Mouse (Mus musculus): ENCODE results near the gene Scn5a. TPM values are rescaled to one million over a fixed set of nuclear protein-coding genes. Genes with fewer than 3 reads are reported as not detected.
A peak's percentile ranks its signal among the peaks of the same experiment; 100 is the strongest.

The Scn5a gene
- polyA plus RNA-seq, 1 experiment from 2014 or later, result 0.27 TPM

- WGBS, result 55% methylated on average over 6 of the region's 6 CpGs
- no peak overlapping the region for H3K27ac ChIP-seq (ENCODE audit: low read depth, low read length)
- no peak overlapping the region for H3K4me3 ChIP-seq (ENCODE audit: low read length)
- H3K4me1 ChIP-seq (ENCODE audit: control insufficient read depth, insufficient read depth, low read length), result no peaks in the 10 kb centered on the region
- H3K9ac ChIP-seq (ENCODE audit: low read depth, low read length), result no peak overlapping the region
- peaks cover 5% of the 10 kb centered on the region; the same call in 1 of the 2 replicates for H3K9me3 ChIP-seq (ENCODE audit: control insufficient read depth, low read length)
- no peaks in the 10 kb centered on the region for H3K36me3 ChIP-seq (ENCODE audit: control insufficient read depth, insufficient read depth, low read length)
- no peak overlapping the region for H3K4me2 ChIP-seq (replicated peaks; ENCODE audit: low read depth, low read length)
- no peak for ATAC-seq (ENCODE audit: low FRiP score, low TSS enrichment)
- H3K27me3 ChIP-seq (ENCODE audit: control insufficient read depth, insufficient read depth, low read length), result no peaks in the 10 kb centered on the region
Measured at GRCm38 (mm10) chr9:119510902-119511301, 67.9 kb downstream of the Scn5a start.

- H3K36me3 ChIP-seq (ENCODE audit: control insufficient read depth, insufficient read depth, low read length), result no peaks in the 10 kb centered on the region
- no peak for ATAC-seq (ENCODE audit: low FRiP score, low TSS enrichment)
- no peak overlapping the region for H3K27ac ChIP-seq (ENCODE audit: low read depth, low read length)
- H3K4me2 ChIP-seq (replicated peaks; ENCODE audit: low read depth, low read length), result no peak overlapping the region
- H3K9ac ChIP-seq (ENCODE audit: low read depth, low read length), result no peak overlapping the region
- H3K4me1 ChIP-seq (ENCODE audit: control insufficient read depth, insufficient read depth, low read length), result no peaks in the 10 kb centered on the region
- no peaks in the 10 kb centered on the region for H3K27me3 ChIP-seq (ENCODE audit: control insufficient read depth, insufficient read depth, low read length)
- H3K4me3 ChIP-seq (ENCODE audit: low read length), result no peak overlapping the region
- 57% methylated on average over 11 of the region's 11 CpGs for WGBS
- peaks cover 5% of the 10 kb centered on the region; the same call in 1 of the 2 replicates for H3K9me3 ChIP-seq (ENCODE audit: control insufficient read depth, low read length)
Measured at GRCm38 (mm10) chr9:119504981-119505658, 73.7 kb downstream of the Scn5a start.

DNA sequence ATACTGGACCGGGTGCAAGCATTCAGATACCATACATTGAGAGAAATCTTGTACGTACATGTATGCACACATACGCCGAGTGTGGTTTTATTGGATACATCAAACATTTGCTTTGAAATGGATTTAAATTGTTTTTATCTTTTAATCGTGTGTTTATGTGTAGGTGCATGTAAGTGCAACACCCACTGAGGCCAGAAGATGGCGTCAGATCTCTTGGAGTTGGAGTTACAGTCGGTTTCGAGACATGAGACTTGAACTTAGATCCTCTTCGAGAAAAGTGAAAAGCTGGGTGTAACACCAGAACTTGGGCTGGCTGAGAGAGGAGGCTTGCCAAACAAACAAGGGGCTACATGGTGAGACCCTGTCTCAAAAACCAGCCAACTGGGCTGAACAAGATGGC lies 75.2 kb downstream of the Scn5a start:
- Histone ChIP-seq H3K4me3 (ENCODE audit: low read length) (no peak overlapping the region), H3K4me1 (ENCODE audit: control insufficient read depth, insufficient read depth, low read length) (no peaks in the 10 kb centered on the region), H3K9ac (ENCODE audit: low read depth, low read length) (no peak overlapping the region), H3K36me3 (ENCODE audit: control insufficient read depth, insufficient read depth, low read length) (no peaks in the 10 kb centered on the region), H3K4me2 (replicated peaks; ENCODE audit: low read depth, low read length) (no peak overlapping the region), H3K27ac (ENCODE audit: low read depth, low read length) (no peak overlapping the region), H3K9me3 (ENCODE audit: control insufficient read depth, low read length) (peaks cover 5% of the 10 kb centered on the region; the same call in 1 of the 2 replicates), H3K27me3 (ENCODE audit: control insufficient read depth, insufficient read depth, low read length) (no peaks in the 10 kb centered on the region)
- WGBS, result 95% methylated on average over 9 of the region's 9 CpGs
- ATAC-seq (ENCODE audit: low FRiP score, low TSS enrichment), result no peak

DNA sequence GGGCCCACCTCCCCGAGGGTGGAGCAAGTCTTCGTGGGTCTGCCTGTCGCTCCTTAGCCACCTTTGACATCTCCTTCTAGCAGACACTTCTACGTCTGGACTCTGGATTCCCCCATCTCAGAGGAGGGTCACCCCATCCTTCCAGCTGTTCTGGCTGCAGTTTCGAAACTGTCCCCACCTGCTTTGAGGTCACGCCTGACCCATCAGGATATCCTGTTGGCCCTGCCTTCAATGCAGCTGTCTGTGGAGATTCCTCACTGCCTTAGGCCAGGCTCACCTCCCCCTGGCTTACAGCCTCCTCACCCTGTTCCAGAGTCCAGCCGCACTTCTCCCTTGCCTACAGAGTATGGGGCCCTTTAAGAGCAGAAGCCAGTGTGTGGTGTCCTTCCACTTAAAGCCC lies 79.9 kb downstream of the Scn5a start:
- Histone ChIP-seq H3K4me1 (ENCODE audit: control insufficient read depth, insufficient read depth, low read length) (peaks cover 9% of the 10 kb centered on the region; the same call in 1 of the 2 replicates), H3K9ac (ENCODE audit: low read depth, low read length) (no peak overlapping the region), H3K27me3 (ENCODE audit: control insufficient read depth, insufficient read depth, low read length) (no peaks in the 10 kb centered on the region), H3K36me3 (ENCODE audit: control insufficient read depth, insufficient read depth, low read length) (no peaks in the 10 kb centered on the region), H3K9me3 (ENCODE audit: control insufficient read depth, low read length) (no peaks in the 10 kb centered on the region), H3K27ac (ENCODE audit: low read depth, low read length) (no peak overlapping the region), H3K4me2 (replicated peaks; ENCODE audit: low read depth, low read length) (no peak overlapping the region), H3K4me3 (ENCODE audit: low read length) (no peak overlapping the region)
- no peak for ATAC-seq (ENCODE audit: low FRiP score, low TSS enrichment)
- WGBS, result 66% methylated on average over 7 of the region's 7 CpGs

- no peaks in the 10 kb centered on the region for H3K27me3 ChIP-seq (ENCODE audit: control insufficient read depth, insufficient read depth, low read length)
- peaks cover 9% of the 10 kb centered on the region; the same call in 1 of the 2 replicates for H3K4me1 ChIP-seq (ENCODE audit: control insufficient read depth, insufficient read depth, low read length)
- no peak overlapping the region for H3K4me3 ChIP-seq (ENCODE audit: low read length)
- no peak overlapping the region for H3K9ac ChIP-seq (ENCODE audit: low read depth, low read length)
- ATAC-seq (ENCODE audit: low FRiP score, low TSS enrichment), result no peak
- no peak overlapping the region for H3K4me2 ChIP-seq (replicated peaks; ENCODE audit: low read depth, low read length)
- no peaks in the 10 kb centered on the region for H3K9me3 ChIP-seq (ENCODE audit: control insufficient read depth, low read length)
- no peaks in the 10 kb centered on the region for H3K36me3 ChIP-seq (ENCODE audit: control insufficient read depth, insufficient read depth, low read length)
- no peak overlapping the region for H3K27ac ChIP-seq (ENCODE audit: low read depth, low read length)
- WGBS, result 81% methylated on average over 9 of the region's 9 CpGs
Measured at GRCm38 (mm10) chr9:119498247-119498607, 80.6 kb downstream of the Scn5a start.

- Histone ChIP-seq H3K4me3 (ENCODE audit: low read length) (no peak overlapping the region), H3K9me3 (ENCODE audit: control insufficient read depth, low read length) (no peaks in the 10 kb centered on the region), H3K4me2 (replicated peaks; ENCODE audit: low read depth, low read length) (no peak overlapping the region), H3K27ac (ENCODE audit: low read depth, low read length) (no peak overlapping the region), H3K36me3 (ENCODE audit: control insufficient read depth, insufficient read depth, low read length) (no peaks in the 10 kb centered on the region), H3K9ac (ENCODE audit: low read depth, low read length) (no peak overlapping the region), H3K4me1 (ENCODE audit: control insufficient read depth, insufficient read depth, low read length) (peaks cover 9% of the 10 kb centered on the region; the same call in 1 of the 2 replicates), H3K27me3 (ENCODE audit: control insufficient read depth, insufficient read depth, low read length) (no peaks in the 10 kb centered on the region)
- ATAC-seq (ENCODE audit: low FRiP score, low TSS enrichment), result no peak
- 83% methylated on average over 15 of the region's 15 CpGs for WGBS
Measured at GRCm38 (mm10) chr9:119497546-119498246, 81.1 kb downstream of the Scn5a start.

GRCm38 (mm10) chr9:119496960-119497359 lies 81.9 kb downstream of the Scn5a start:
- Histone ChIP-seq H3K4me2 (replicated peaks; ENCODE audit: low read depth, low read length) (no peak overlapping the region), H3K27me3 (ENCODE audit: control insufficient read depth, insufficient read depth, low read length) (no peaks in the 10 kb centered on the region), H3K4me3 (ENCODE audit: low read length) (no peak overlapping the region), H3K27ac (ENCODE audit: low read depth, low read length) (no peak overlapping the region), H3K9ac (ENCODE audit: low read depth, low read length) (no peak overlapping the region), H3K4me1 (ENCODE audit: control insufficient read depth, insufficient read depth, low read length) (peaks cover 9% of the 10 kb centered on the region; the same call in 1 of the 2 replicates), H3K9me3 (ENCODE audit: control insufficient read depth, low read length) (no peaks in the 10 kb centered on the region), H3K36me3 (ENCODE audit: control insufficient read depth, insufficient read depth, low read length) (no peaks in the 10 kb centered on the region)
- no peak for ATAC-seq (ENCODE audit: low FRiP score, low TSS enrichment)
- 41% methylated on average over 5 of the region's 5 CpGs for WGBS

- H3K27ac ChIP-seq (ENCODE audit: low read depth, low read length), result no peak overlapping the region
- ATAC-seq (ENCODE audit: low FRiP score, low TSS enrichment), result no peak
- WGBS, result 78% methylated on average over 9 of the region's 9 CpGs
Measured at GRCm38 (mm10) chr9:119496354-119496753, 82.5 kb downstream of the Scn5a start.

DNA sequence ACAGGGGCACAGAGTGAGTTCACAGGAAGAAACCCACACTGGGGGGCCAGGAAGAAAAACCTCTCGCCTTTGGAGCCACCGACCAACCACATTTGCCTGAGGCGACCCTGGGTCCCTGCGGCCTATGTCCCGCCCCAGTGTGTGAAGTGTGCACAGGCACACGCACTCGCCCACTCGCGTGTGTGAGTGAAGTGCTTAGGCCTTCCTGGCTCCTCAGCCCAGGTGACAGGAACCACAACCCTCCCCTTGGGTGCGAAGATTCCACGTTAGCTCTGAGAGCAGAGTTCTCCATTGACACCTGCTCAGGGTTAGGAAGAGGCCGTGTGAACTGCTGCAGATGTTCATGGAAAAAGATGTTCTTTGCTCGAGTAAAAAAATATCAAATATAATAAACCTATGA lies 93.9 kb downstream of the Scn5a start:
- 0 out of 2 replicates have a peak, but pooled peaks cover 4% of the 10 kb centered on the region for H3K4me1 ChIP-seq (ENCODE audit: control insufficient read depth, insufficient read depth, low read length)
- no peak overlapping the region for H3K27ac ChIP-seq (ENCODE audit: low read depth, low read length)
- no peaks in the 10 kb centered on the region for H3K27me3 ChIP-seq (ENCODE audit: control insufficient read depth, insufficient read depth, low read length)
- 87% methylated on average over 13 of the region's 13 CpGs for WGBS
- ATAC-seq (ENCODE audit: low FRiP score, low TSS enrichment), result no peak
- peak overlapping the region; percentile 31; the same call in 1 of the 2 replicates for H3K9ac ChIP-seq (ENCODE audit: low read depth, low read length)
- no peak overlapping the region for H3K4me2 ChIP-seq (replicated peaks; ENCODE audit: low read depth, low read length)
- no peaks in the 10 kb centered on the region for H3K36me3 ChIP-seq (ENCODE audit: control insufficient read depth, insufficient read depth, low read length)
- H3K4me3 ChIP-seq (ENCODE audit: low read length), result no peak overlapping the region
- H3K9me3 ChIP-seq (ENCODE audit: control insufficient read depth, low read length), result no peaks in the 10 kb centered on the region

More at GRCm38 (mm10) chr9:119496354-119496753, 82.5 kb downstream of the Scn5a start:
- Histone ChIP-seq H3K27me3 (ENCODE audit: control insufficient read depth, insufficient read depth, low read length) (no peaks in the 10 kb centered on the region), H3K9ac (ENCODE audit: low read depth, low read length) (no peak overlapping the region), H3K4me2 (replicated peaks; ENCODE audit: low read depth, low read length) (no peak overlapping the region), H3K4me1 (ENCODE audit: control insufficient read depth, insufficient read depth, low read length) (peaks cover 9% of the 10 kb centered on the region; the same call in 1 of the 2 replicates), H3K36me3 (ENCODE audit: control insufficient read depth, insufficient read depth, low read length) (no peaks in the 10 kb centered on the region), H3K9me3 (ENCODE audit: control insufficient read depth, low read length) (no peaks in the 10 kb centered on the region), H3K4me3 (ENCODE audit: low read length) (no peak overlapping the region)
